Comparison of ENCODE assay signal across 20 mouse cellular contexts in the genomic region with DNA sequence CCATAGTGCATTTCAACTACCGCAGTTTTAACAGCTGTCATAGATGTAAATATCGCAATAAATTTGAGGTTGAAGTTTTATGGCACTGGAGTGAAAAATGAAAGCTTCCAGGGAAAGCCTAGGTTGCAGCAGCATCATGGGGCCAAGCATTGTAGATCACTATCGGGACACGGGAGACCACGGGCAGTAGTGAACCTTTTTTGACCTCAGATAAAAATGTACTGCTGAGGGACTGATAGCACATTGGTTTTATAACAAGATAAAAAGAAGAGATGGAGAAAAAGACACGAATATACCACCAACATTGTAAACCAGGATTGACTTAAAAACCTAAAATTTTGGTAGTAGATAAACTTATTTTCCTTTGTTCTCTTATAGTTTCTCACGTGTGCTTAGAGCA.
"Had no signal": no experiment of that assay in that cellular context is flagged by ENCODE, and none has a peak within 500 bp of the region (broad histone marks: within the 10 kb centered on the region; RNA-seq: fewer than 3 reads in every experiment).

No protein-coding gene starts in this region.

- H3K4me1 ChIP-seq: lung, embryonic 15.5 days; midbrain, embryonic 10.5 days; midbrain, embryonic 12.5 days; neural tube, embryonic 13.5 days; neural tube, embryonic 15.5 days had no signal

- H3K36me3 ChIP-seq: lung, embryonic 15.5 days; midbrain, embryonic 10.5 days; midbrain, embryonic 12.5 days; neural tube, embryonic 13.5 days; neural tube, embryonic 15.5 days had no signal

- DNase-seq: lung, adult 18-20 months; lung, postnatal 14 days; lung, postnatal 36 days; midbrain, embryonic 14.5 days; retina, postnatal 1 day; right cerebral cortex, adult 18-20 months; right cerebral cortex, postnatal 25 days; right cerebral cortex, postnatal 4 days; spleen, adult 18-20 months; thymus, adult 2 months; thymus, postnatal 25 days; thymus, postnatal 4 days had no signal

- H3K9ac ChIP-seq: lung, embryonic 15.5 days; midbrain, embryonic 12.5 days; neural tube, embryonic 13.5 days; neural tube, embryonic 15.5 days had no signal

- H3K27me3 ChIP-seq: lung, embryonic 15.5 days; midbrain, embryonic 12.5 days; neural tube, embryonic 13.5 days; neural tube, embryonic 15.5 days had no signal

- H3K4me2 ChIP-seq: lung, embryonic 15.5 days; midbrain, embryonic 12.5 days; neural tube, embryonic 13.5 days; neural tube, embryonic 15.5 days had no signal

- ATAC-seq: lung, postnatal 0 days; midbrain, embryonic 16.5 days had no signal

- H3K9me3 ChIP-seq: lung, embryonic 15.5 days; midbrain, embryonic 10.5 days; midbrain, embryonic 12.5 days; neural tube, embryonic 13.5 days; neural tube, embryonic 15.5 days had no signal

- H3K27ac ChIP-seq: lung, embryonic 15.5 days; midbrain, embryonic 10.5 days; midbrain, embryonic 12.5 days; neural tube, embryonic 13.5 days; neural tube, embryonic 15.5 days had no signal

- H3K4me3 ChIP-seq: lung, embryonic 15.5 days; midbrain, embryonic 10.5 days; midbrain, embryonic 12.5 days; myocyte; neural tube, embryonic 13.5 days; neural tube, embryonic 15.5 days had no signal
